Mouse (Mus musculus): ENCODE results near the gene Fgf7.

Gene Fgf7

DNA sequence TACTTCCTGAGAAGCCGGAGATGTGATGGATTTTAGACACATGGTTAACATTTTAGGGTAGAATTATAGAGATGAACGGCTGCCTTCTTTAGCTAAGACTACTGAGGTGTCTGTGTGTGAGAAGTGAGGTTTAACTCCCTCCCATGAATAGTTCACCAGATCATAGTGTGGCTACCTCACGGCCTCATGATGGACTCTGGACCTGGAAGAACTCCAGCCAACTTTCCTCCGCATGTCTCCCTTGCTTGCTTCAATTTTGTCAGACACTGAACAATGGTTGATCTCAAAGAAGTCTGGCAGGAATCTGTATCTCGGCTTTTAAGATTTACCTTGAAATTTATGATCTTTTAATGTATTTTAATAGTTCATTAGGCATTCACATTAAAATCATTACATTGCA, 11.2 kb downstream of the Fgf7 start:
- Histone ChIP-seq H3K4me1 (replicated peaks; ENCODE audit: low read depth, low read length) (peaks cover 6% of the 10 kb centered on the region), H3K27me3 (ENCODE audit: insufficient read depth, low read length) (no peaks in the 10 kb centered on the region), H3K9me3 (ENCODE audit: low read length) (no peaks in the 10 kb centered on the region), H3K36me3 (ENCODE audit: insufficient read depth, low read length) (no peaks in the 10 kb centered on the region), H3K4me3 (replicated peaks; ENCODE audit: low read length) (no peak overlapping the region)
- TF ChIP-seq NANOG (IDR thresholded peaks at IDR 0.05; ENCODE audit: borderline replicate concordance, low read length) (no peak), POU5F1 (IDR thresholded peaks at IDR 0.05; ENCODE audit: borderline replicate concordance, low read length) (no peak), CTCF (conservative IDR thresholded peaks at IDR 0.05; ENCODE audit: low read length) (no peak)

DNA sequence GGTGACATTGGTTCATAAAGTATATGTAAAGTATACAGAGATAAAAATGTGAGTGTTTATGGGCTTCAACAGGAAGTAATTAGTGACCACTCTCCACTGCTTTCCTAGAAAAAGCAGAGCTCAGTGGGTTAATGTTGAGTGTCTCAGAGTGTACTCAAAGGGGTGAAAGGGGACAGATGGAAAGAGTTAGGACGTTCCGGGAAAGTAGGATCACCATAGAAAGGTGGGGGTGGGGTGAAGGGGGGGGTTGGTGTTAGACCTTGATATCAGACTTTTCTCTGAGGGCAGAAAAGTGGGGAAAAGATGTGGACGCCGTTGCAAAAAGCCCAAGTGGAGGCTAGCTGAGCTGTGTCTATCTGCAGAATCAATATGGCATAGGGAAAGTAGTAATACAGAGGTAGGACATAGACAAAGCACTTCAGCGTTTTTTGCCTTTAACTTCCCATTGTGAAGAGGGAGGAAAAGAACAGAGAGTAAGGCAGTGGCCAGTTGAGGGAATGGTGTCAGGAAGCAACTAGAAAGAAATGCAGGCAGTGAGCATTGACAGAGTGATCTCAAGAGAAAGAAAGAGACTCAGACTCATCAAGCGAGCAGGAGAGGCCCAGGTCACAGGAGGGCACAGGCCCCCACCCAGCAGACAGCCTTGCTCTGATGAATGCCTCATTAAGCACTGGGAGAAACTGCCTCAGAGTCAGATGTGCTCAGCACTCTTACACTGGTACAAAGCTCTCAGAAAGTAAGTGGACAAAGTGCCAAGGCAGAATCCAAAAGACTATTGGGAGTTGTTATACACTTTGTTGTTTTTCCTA, 18.5 kb downstream of the Fgf7 start:
- no peak for TF ChIP-seq POU5F1 (IDR thresholded peaks at IDR 0.05; ENCODE audit: borderline replicate concordance, low read length)
- no peak for TF ChIP-seq CTCF (conservative IDR thresholded peaks at IDR 0.05; ENCODE audit: low read length)
- no peak for TF ChIP-seq NANOG (IDR thresholded peaks at IDR 0.05; ENCODE audit: borderline replicate concordance, low read length)
- H3K4me1 ChIP-seq (replicated peaks; ENCODE audit: low read depth, low read length): peaks cover 4% of the 10 kb centered on the region
- H3K9me3 ChIP-seq (ENCODE audit: low read length): no peaks in the 10 kb centered on the region
- no peaks in the 10 kb centered on the region for H3K27me3 ChIP-seq (ENCODE audit: insufficient read depth, low read length)
- no peak overlapping the region for H3K4me3 ChIP-seq (replicated peaks; ENCODE audit: low read length)
- H3K36me3 ChIP-seq (ENCODE audit: insufficient read depth, low read length): no peaks in the 10 kb centered on the region

DNA sequence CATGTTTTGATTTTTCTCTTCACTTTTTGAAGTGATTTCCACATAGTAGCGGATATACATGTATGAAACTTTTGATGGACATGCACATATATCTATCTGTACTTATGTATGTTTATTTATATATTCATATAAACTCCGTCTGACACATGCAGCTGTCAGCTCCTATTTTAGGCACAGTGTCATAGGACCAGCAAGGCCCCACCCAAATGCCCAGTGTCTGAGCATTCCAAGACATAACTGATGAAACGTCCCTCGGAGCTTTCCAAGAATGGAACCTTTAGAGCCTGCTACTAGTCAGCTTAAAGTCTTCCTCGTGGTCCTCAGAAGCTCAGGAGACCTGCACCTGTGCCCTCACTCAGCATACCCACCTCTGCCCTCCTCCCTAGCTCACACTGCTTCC, 19.2 kb downstream of the Fgf7 start:
- peaks cover 4% of the 10 kb centered on the region for H3K4me1 ChIP-seq (replicated peaks; ENCODE audit: low read depth, low read length)
- no peaks in the 10 kb centered on the region for H3K36me3 ChIP-seq (ENCODE audit: insufficient read depth, low read length)

DNA sequence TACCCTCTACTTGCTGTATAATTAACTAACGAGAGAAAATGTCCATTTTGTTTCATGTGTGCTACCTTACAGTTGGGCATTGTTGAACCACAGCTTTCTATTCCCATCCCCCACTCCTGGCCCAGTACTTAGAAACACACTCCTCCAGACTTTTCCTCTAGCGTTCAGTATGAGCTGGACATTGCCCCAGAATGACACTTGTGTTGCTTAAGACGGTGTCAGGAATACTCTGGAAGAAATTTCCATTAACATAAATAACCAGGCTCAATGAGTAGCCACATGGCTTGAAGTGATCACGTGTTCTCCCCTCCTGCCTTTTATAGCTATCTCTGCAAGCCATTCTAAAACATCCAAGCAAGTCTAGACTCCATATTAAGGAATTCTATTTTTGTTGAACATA, 26.1 kb downstream of the Fgf7 start:
- no peaks in the 10 kb centered on the region for H3K4me1 ChIP-seq (replicated peaks; ENCODE audit: low read depth, low read length)
- TF ChIP-seq POU5F1 (IDR thresholded peaks at IDR 0.05; ENCODE audit: borderline replicate concordance, low read length) (no peak), NANOG (IDR thresholded peaks at IDR 0.05; ENCODE audit: borderline replicate concordance, low read length) (no peak), CTCF (conservative IDR thresholded peaks at IDR 0.05; ENCODE audit: low read length) (no peak)
- H3K36me3 ChIP-seq (ENCODE audit: insufficient read depth, low read length): no peaks in the 10 kb centered on the region
- no peaks in the 10 kb centered on the region for H3K27me3 ChIP-seq (ENCODE audit: insufficient read depth, low read length)
- H3K9me3 ChIP-seq (ENCODE audit: low read length): no peaks in the 10 kb centered on the region
- no peak overlapping the region for H3K4me3 ChIP-seq (replicated peaks; ENCODE audit: low read length)

More for the DNA sequence above, 19.2 kb downstream of the Fgf7 start:
- no peaks in the 10 kb centered on the region for H3K9me3 ChIP-seq (ENCODE audit: low read length)
- TF ChIP-seq POU5F1 (IDR thresholded peaks at IDR 0.05; ENCODE audit: borderline replicate concordance, low read length) (no peak), NANOG (IDR thresholded peaks at IDR 0.05; ENCODE audit: borderline replicate concordance, low read length) (no peak), CTCF (conservative IDR thresholded peaks at IDR 0.05; ENCODE audit: low read length) (no peak)
- H3K27me3 ChIP-seq (ENCODE audit: insufficient read depth, low read length): no peaks in the 10 kb centered on the region
- H3K4me3 ChIP-seq (replicated peaks; ENCODE audit: low read length): no peak overlapping the region

DNA sequence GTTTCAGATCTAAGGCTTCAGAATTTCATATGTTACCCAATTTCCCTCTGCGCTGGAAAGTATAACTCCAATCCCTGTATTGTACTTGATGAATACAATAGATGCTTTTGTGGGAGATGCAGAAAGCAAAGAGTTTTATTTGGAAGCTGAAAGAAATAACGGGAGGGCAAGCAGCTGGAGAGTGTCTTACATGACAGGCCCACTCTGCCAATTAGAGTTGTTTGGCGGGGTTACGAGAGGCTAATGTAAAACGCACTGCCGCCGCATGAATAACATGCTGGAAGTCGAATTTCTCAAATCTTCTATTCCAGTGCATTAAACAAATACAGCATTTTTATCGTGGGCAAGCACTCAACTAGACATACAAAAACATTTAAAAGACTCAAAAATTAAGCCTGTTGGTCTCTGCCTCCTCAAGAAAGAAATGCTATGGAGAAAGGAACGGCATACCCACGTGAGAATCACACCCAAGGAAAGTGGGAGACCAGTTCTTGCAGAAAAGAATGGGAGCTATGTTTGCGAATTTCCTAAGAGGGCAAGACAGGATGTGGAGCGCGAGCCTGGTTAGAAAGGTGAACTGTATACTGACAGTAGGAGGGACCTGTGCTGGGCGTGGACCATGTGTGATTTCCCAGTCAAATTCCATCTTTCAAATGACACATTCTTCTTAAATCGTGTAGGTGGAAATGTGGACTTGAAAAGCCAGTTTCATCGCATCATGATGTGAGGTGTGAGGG, 26.7 kb downstream of the Fgf7 start:
- no peak overlapping the region for H3K4me3 ChIP-seq (replicated peaks; ENCODE audit: low read length)
- no peaks in the 10 kb centered on the region for H3K4me1 ChIP-seq (replicated peaks; ENCODE audit: low read depth, low read length)
- no peaks in the 10 kb centered on the region for H3K36me3 ChIP-seq (ENCODE audit: insufficient read depth, low read length)
- no peaks in the 10 kb centered on the region for H3K27me3 ChIP-seq (ENCODE audit: insufficient read depth, low read length)
- no peak for TF ChIP-seq NANOG (IDR thresholded peaks at IDR 0.05; ENCODE audit: borderline replicate concordance, low read length)
- no peak for TF ChIP-seq CTCF (conservative IDR thresholded peaks at IDR 0.05; ENCODE audit: low read length)
- no peak for TF ChIP-seq POU5F1 (IDR thresholded peaks at IDR 0.05; ENCODE audit: borderline replicate concordance, low read length)
- H3K9me3 ChIP-seq (ENCODE audit: low read length): no peaks in the 10 kb centered on the region

DNA sequence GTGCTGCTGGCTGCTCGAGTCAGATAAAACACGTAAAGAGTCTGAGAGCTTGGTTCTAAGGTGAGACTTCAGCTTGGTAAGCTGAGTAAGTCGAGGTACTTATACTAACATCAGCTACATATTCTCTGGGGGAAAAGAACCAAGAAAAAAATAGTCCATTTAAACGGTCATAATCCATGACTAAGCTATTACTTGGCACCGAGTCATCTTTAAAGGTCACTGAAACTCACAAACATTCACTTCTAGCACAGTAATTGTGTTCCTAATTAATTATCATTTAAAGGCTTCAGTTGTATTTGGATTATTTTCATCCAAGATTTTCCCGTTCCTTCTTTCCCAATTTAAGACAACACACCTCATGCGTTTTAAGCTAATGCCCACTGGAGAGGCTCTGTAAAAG, 28.4 kb downstream of the Fgf7 start:
- Histone ChIP-seq H3K4me1 (replicated peaks; ENCODE audit: low read depth, low read length) (no peaks in the 10 kb centered on the region), H3K27me3 (ENCODE audit: insufficient read depth, low read length) (no peaks in the 10 kb centered on the region), H3K4me3 (replicated peaks; ENCODE audit: low read length) (no peak overlapping the region), H3K9me3 (ENCODE audit: low read length) (no peaks in the 10 kb centered on the region), H3K36me3 (ENCODE audit: insufficient read depth, low read length) (no peaks in the 10 kb centered on the region)
- TF ChIP-seq POU5F1 (IDR thresholded peaks at IDR 0.05; ENCODE audit: borderline replicate concordance, low read length) (no peak), NANOG (IDR thresholded peaks at IDR 0.05; ENCODE audit: borderline replicate concordance, low read length) (no peak), CTCF (conservative IDR thresholded peaks at IDR 0.05; ENCODE audit: low read length) (no peak)

DNA sequence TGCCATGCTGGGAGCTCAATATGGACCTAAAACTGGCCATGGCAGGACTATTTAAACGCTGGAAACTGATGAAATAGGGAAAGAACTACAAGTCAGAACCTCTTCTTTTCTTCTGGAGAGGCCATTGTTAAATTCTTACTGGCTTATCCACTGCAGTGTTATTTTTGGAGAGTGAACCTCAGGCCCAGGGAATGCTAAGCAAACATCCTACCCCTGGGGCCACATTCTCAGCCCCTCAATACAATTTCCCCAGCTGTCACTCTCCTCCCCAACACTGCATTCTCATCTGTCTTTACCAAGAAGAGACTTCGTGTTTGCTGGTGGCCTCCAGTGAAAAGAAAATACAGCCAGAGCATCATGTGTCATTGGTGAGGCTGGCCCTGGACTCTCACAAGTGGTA, 30.4 kb downstream of the Fgf7 start:
- TF ChIP-seq POU5F1 (IDR thresholded peaks at IDR 0.05; ENCODE audit: borderline replicate concordance, low read length) (no peak), NANOG (IDR thresholded peaks at IDR 0.05; ENCODE audit: borderline replicate concordance, low read length) (no peak), CTCF (conservative IDR thresholded peaks at IDR 0.05; ENCODE audit: low read length) (no peak)
- Histone ChIP-seq H3K27me3 (ENCODE audit: insufficient read depth, low read length) (no peaks in the 10 kb centered on the region), H3K36me3 (ENCODE audit: insufficient read depth, low read length) (no peaks in the 10 kb centered on the region), H3K4me3 (replicated peaks; ENCODE audit: low read length) (no peak overlapping the region), H3K4me1 (replicated peaks; ENCODE audit: low read depth, low read length) (no peaks in the 10 kb centered on the region), H3K9me3 (ENCODE audit: low read length) (no peaks in the 10 kb centered on the region)

DNA sequence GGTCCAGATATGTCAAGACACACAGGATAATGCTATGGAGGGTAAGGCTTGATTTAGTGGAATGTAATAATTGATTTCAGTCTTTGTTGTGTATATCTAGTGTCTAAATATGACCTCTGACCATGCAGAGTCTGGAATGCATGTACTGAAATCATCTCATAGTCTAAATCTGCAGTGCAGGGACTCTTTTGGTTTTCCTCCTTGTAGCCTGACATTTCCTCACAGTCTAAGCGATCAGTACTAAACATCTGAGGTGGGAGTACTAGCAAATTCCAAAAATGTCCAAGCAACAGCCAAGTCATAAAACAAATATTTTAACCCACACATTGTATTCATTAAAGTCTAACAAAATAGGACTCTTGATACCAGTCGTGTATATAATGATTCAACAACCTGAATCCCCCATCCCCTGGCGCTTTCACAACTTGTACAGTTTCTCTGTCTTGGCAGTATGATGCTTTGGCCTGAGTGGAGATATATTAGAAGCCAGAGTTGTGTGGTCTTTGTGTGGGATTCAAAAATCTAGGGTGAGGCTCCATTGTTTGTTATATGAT, 30.9 kb downstream of the Fgf7 start:
- TF ChIP-seq CTCF (conservative IDR thresholded peaks at IDR 0.05; ENCODE audit: low read length) (no peak), POU5F1 (IDR thresholded peaks at IDR 0.05; ENCODE audit: borderline replicate concordance, low read length) (no peak), NANOG (IDR thresholded peaks at IDR 0.05; ENCODE audit: borderline replicate concordance, low read length) (no peak)
- no peaks in the 10 kb centered on the region for H3K36me3 ChIP-seq (ENCODE audit: insufficient read depth, low read length)
- H3K9me3 ChIP-seq (ENCODE audit: low read length): no peaks in the 10 kb centered on the region
- no peak overlapping the region for H3K4me3 ChIP-seq (replicated peaks; ENCODE audit: low read length)
- no peaks in the 10 kb centered on the region for H3K4me1 ChIP-seq (replicated peaks; ENCODE audit: low read depth, low read length)
- H3K27me3 ChIP-seq (ENCODE audit: insufficient read depth, low read length): no peaks in the 10 kb centered on the region

Data from E14TG2a.4 (cell line).